Mouse (Mus musculus): ENCODE data around the gene Mrpl53.

The Mrpl53 gene

GRCm38 (mm10) chr6:83092416-83093127, 16.3 kb upstream of the Mrpl53 start:
- no peak for DNase-seq (ENCODE audit: low read depth, low spot score)

GRCm38 (mm10) chr6:83095968-83096367, 12.9 kb upstream of the Mrpl53 start:
- no peak for DNase-seq (ENCODE audit: low read depth, low spot score)

- no peak for DNase-seq (ENCODE audit: low read depth, low spot score)
Measured at GRCm38 (mm10) chr6:83098411-83098810, 10.4 kb upstream of the Mrpl53 start.

GRCm38 (mm10) chr6:83101316-83101687, 7.5 kb upstream of the Mrpl53 start, which contains the start of the genes Ccdc142 and Gm42688:
TSS of gene Ccdc142 (plus strand) at chr6:83101601.
TSS of gene Gm42688 (plus strand) at chr6:83101617.
- peak; percentile 94 for DNase-seq (ENCODE audit: low read depth, low spot score)

GRCm38 (mm10) chr6:83101688-83102556, 6.9 kb upstream of the Mrpl53 start:
- DNase-seq (ENCODE audit: low read depth, low spot score): peak; percentile 76

- DNase-seq (ENCODE audit: low read depth, low spot score): no peak
Measured at GRCm38 (mm10) chr6:83103130-83103650, 5.7 kb upstream of the Mrpl53 start.

- DNase-seq (ENCODE audit: low read depth, low spot score): no peak
Measured at GRCm38 (mm10) chr6:83104158-83104557, 4.7 kb upstream of the Mrpl53 start.

- peak; percentile 92 for DNase-seq (ENCODE audit: low read depth, low spot score)
Measured at GRCm38 (mm10) chr6:83107566-83108400, 1.1 kb upstream of the Mrpl53 start.

- DNase-seq (ENCODE audit: low read depth, low spot score): no peak
Measured at GRCm38 (mm10) chr6:83111510-83112136, 2.8 kb downstream of the Mrpl53 start.

GRCm38 (mm10) chr6:83115011-83115671, 6.3 kb downstream of the Mrpl53 start, which contains the start of gene Mogs:
TSS of gene Mogs (plus strand) at chr6:83115496.
- DNase-seq (ENCODE audit: low read depth, low spot score): peak; percentile 83

GRCm38 (mm10) chr6:83115682-83116372, 7.0 kb downstream of the Mrpl53 start:
- no peak for DNase-seq (ENCODE audit: low read depth, low spot score)

- no peak for DNase-seq (ENCODE audit: low read depth, low spot score)
Measured at GRCm38 (mm10) chr6:83116373-83117164, 7.7 kb downstream of the Mrpl53 start.

GRCm38 (mm10) chr6:83117165-83117438, 8.3 kb downstream of the Mrpl53 start:
- DNase-seq (ENCODE audit: low read depth, low spot score): no peak

GRCm38 (mm10) chr6:83117616-83118015, 8.8 kb downstream of the Mrpl53 start:
- DNase-seq (ENCODE audit: low read depth, low spot score): no peak

GRCm38 (mm10) chr6:83118369-83118768, 9.5 kb downstream of the Mrpl53 start:
- no peak for DNase-seq (ENCODE audit: low read depth, low spot score)

GRCm38 (mm10) chr6:83118825-83119733, 10.2 kb downstream of the Mrpl53 start:
- no peak for DNase-seq (ENCODE audit: low read depth, low spot score)

- no peak for DNase-seq (ENCODE audit: low read depth, low spot score)
Measured at GRCm38 (mm10) chr6:83119734-83120051, 10.9 kb downstream of the Mrpl53 start.
